ENCODE assay signal across 11 mouse cellular contexts in the genomic region with DNA sequence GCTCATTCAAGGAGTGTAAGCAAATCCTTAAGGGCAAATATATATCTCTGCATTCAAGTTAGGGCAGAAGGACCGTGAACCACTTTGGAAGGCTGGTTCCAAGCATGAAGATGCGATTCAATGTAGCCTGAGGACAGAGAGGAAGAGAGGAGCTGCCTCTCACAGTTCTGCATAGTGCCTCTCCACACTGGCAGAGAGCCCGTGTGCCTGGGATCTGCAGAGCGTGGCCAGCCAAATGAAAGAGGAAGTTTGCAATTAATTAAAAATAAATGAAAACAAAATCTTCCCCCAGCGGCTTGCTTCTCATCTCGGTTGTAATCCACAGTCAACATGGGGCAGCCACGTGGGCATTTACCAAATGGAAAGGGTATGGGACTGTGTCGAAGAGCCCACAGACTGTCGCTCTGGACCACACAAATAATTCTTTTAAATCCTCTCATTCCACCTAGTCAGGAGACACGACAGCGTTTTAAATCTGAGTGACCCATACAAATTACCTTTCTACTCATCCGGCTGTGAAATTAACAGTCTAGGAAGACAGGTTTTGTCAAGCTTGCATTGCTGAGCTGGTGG.
DNase-seq lines count a peak whose midpoint lies in the region.
"Had no signal": no experiment of that assay in that cellular context is flagged by ENCODE, and none has a peak within 500 bp of the region (broad histone marks: within the 10 kb centered on the region; RNA-seq: fewer than 3 reads in every experiment).

No protein-coding gene starts in this region.

- DNase-seq in cerebellum, postnatal 14 days, result peak; percentile 6 to 7
- DNase-seq in cerebellum, adult 11-12 months, result no peak
- DNase-seq in left cerebral cortex, postnatal 4 days, result peak; percentile 18
- DNase-seq in left cerebral cortex, postnatal 10 days (ENCODE audit: extremely low spot score in 1 of 2, low spot score in 2 of 2), result no peak
- DNase-seq in MN1 (ENCODE audit: low spot score), result peak; percentile 7
- peak; percentile 4 to 19 for DNase-seq in kidney, postnatal 36 days
- no peak for DNase-seq in gastrocnemius, postnatal 14 days
- DNase-seq in adrenal gland, adult 2 months, result no peak
- DNase-seq: adrenal gland, adult 8-10 months; cerebellum, adult 9-10 months; thymus, postnatal 25 days had no signal

- intact Hi-C loops in left cerebral cortex, postnatal 4 days (cut with DNase I), result no loop called here
- intact Hi-C loops in left cerebral cortex, postnatal 10 days (cut with DNase I), result no loop called here
- intact Hi-C loops in gastrocnemius, postnatal 14 days (cut with DNase I; ENCODE audit: low total_unique reads), result no loop called here

Comparison
In these comparisons a context has a peak if more than half of its experiments do, and no peak if none do; other contexts are left out.
1. DNase-seq: peak in cerebellum, postnatal 14 days (2 of 2), left cerebral cortex, postnatal 4 days (single experiment), MN1 (single experiment) and kidney, postnatal 36 days (2 of 2); none in cerebellum, adult 11-12 months (single experiment), left cerebral cortex, postnatal 10 days (0 of 2), gastrocnemius, postnatal 14 days (single experiment) and adrenal gland, adult 2 months (single experiment).